Mouse (Mus musculus) testis, postnatal 14 days (tissue): ENCODE measurements around the gene A530032D15Rik.
"Not testable (repeated sequence)": the region's sequence is repeated elsewhere in the genome, so short reads cannot be mapped to it uniquely, and the experiment has no call there.

Experiments
- DNase-seq: peaks from one replicate; pipeline ENCODE4 v3.0.0; 2021; ENCODE audit warnings: low spot score

Gene A530032D15Rik

GRCm38 (mm10) chr1:85035801-85036200 lies 73.9 kb downstream of the A530032D15Rik start:
- DNase-seq, result not testable (repeated sequence)

GRCm38 (mm10) chr1:85034394-85034793 lies 75.3 kb downstream of the A530032D15Rik start:
- not testable (repeated sequence) for DNase-seq

GRCm38 (mm10) chr1:85033616-85034015 lies 76.0 kb downstream of the A530032D15Rik start:
- not testable (repeated sequence) for DNase-seq
